ENCODE assay signal across 13 mouse cellular contexts in genomic region chr1:135195907-135196440, GRCm38 (mm10). TPM values are rescaled to one million over a fixed set of nuclear protein-coding genes. Genes with fewer than 3 reads are reported as not detected.
DNase-seq lines count a peak whose midpoint lies in the region; ATAC-seq and TF ChIP-seq lines count a peak whose summit lies in the region.
"Had no signal": no experiment of that assay in that cellular context is flagged by ENCODE, and none has a peak within 500 bp of the region (broad histone marks: within the 10 kb centered on the region; RNA-seq: fewer than 3 reads in every experiment).

No protein-coding gene starts in this region.

- H3K9me3 ChIP-seq in forebrain, embryonic 11.5 days (ENCODE audit: control insufficient read depth, low read length): no peaks in the 10 kb centered on the region
- H3K9me3 ChIP-seq in forebrain, postnatal 0 days (ENCODE audit: low read length): no peaks in the 10 kb centered on the region
- no peaks in the 10 kb centered on the region for H3K9me3 ChIP-seq in stomach, embryonic 15.5 days
- no peaks in the 10 kb centered on the region for H3K9me3 ChIP-seq in limb, embryonic 10.5 days (replicated peaks)
- H3K9me3 ChIP-seq: embryonic facial prominence, embryonic 12.5 days; liver, embryonic 15.5 days had no signal

- H3K36me3 ChIP-seq in forebrain, embryonic 11.5 days (ENCODE audit: control insufficient read depth, insufficient read depth, low read length): no peaks in the 10 kb centered on the region
- no peaks in the 10 kb centered on the region for H3K36me3 ChIP-seq in forebrain, postnatal 0 days (ENCODE audit: insufficient read depth)
- H3K36me3 ChIP-seq in stomach, embryonic 15.5 days: no peaks in the 10 kb centered on the region
- H3K36me3 ChIP-seq in limb, embryonic 10.5 days: no peaks in the 10 kb centered on the region
- H3K36me3 ChIP-seq: embryonic facial prominence, embryonic 12.5 days; liver, embryonic 15.5 days had no signal

- no peak overlapping the region for H3K4me3 ChIP-seq in forebrain, embryonic 11.5 days (ENCODE audit: low read depth, low read length)
- H3K4me3 ChIP-seq in forebrain, postnatal 0 days (ENCODE audit: low read depth, low read length): no peak overlapping the region
- H3K4me3 ChIP-seq in stomach, embryonic 15.5 days (replicated peaks): no peak overlapping the region
- no peak overlapping the region for H3K4me3 ChIP-seq in limb, embryonic 10.5 days
- H3K4me3 ChIP-seq: embryonic facial prominence, embryonic 12.5 days; liver, embryonic 15.5 days had no signal

- WGBS in forebrain, embryonic 11.5 days: 85% methylated on average over 6 of the region's 6 CpGs
- WGBS in forebrain, postnatal 0 days: 88% methylated on average over 6 of the region's 6 CpGs
- WGBS in stomach, embryonic 15.5 days: 66% methylated on average over 6 of the region's 6 CpGs
- WGBS in limb, embryonic 10.5 days: 81% methylated on average over 6 of the region's 6 CpGs

- H3K27me3 ChIP-seq in forebrain, embryonic 11.5 days (ENCODE audit: control insufficient read depth, insufficient read depth, low read length): no peaks in the 10 kb centered on the region
- H3K27me3 ChIP-seq in forebrain, postnatal 0 days (ENCODE audit: insufficient read depth, low read length): no peaks in the 10 kb centered on the region
- no peaks in the 10 kb centered on the region for H3K27me3 ChIP-seq in stomach, embryonic 15.5 days (replicated peaks)
- no peaks in the 10 kb centered on the region for H3K27me3 ChIP-seq in limb, embryonic 10.5 days (ENCODE audit: low read depth, poor library complexity, severe bottlenecking)
- H3K27me3 ChIP-seq: embryonic facial prominence, embryonic 12.5 days had no signal

- no peak overlapping the region for H3K27ac ChIP-seq in forebrain, embryonic 11.5 days (ENCODE audit: low read depth, low read length)
- no peak overlapping the region for H3K27ac ChIP-seq in forebrain, postnatal 0 days (ENCODE audit: low read depth, low read length)
- H3K27ac ChIP-seq in stomach, embryonic 15.5 days: peak overlapping the region; percentile 61; the same call in 1 of the 2 replicates
- H3K27ac ChIP-seq in limb, embryonic 10.5 days: no peak overlapping the region; the same call in 1 of the 2 replicates
- H3K27ac ChIP-seq: embryonic facial prominence, embryonic 12.5 days; liver, embryonic 15.5 days had no signal

- peaks cover 12% of the 10 kb centered on the region for H3K4me1 ChIP-seq in forebrain, embryonic 11.5 days (replicated peaks; ENCODE audit: control insufficient read depth, insufficient read depth, low read length)
- H3K4me1 ChIP-seq in forebrain, postnatal 0 days (ENCODE audit: insufficient read depth): no peaks in the 10 kb centered on the region
- H3K4me1 ChIP-seq in stomach, embryonic 15.5 days: peaks cover 21% of the 10 kb centered on the region
- peaks cover 28% of the 10 kb centered on the region for H3K4me1 ChIP-seq in limb, embryonic 10.5 days

- no peak overlapping the region for H3K9ac ChIP-seq in forebrain, embryonic 11.5 days (ENCODE audit: low read length)
- H3K9ac ChIP-seq in forebrain, postnatal 0 days: no peak overlapping the region
- H3K9ac ChIP-seq in stomach, embryonic 15.5 days: no peak overlapping the region
- H3K9ac ChIP-seq: embryonic facial prominence, embryonic 12.5 days; liver, embryonic 15.5 days had no signal

- ATAC-seq in forebrain, embryonic 11.5 days (replicated peaks; ENCODE audit: low FRiP score): no peak
- no peak for ATAC-seq in forebrain, postnatal 0 days
- ATAC-seq in stomach, embryonic 15.5 days (ENCODE audit: insufficient read depth, low FRiP score, low read depth): no peak
- no peak for ATAC-seq in inflammation-experienced regulatory T-cells, adult 6 months

- H3K4me2 ChIP-seq in forebrain, embryonic 11.5 days (ENCODE audit: low read depth, low read length, severe bottlenecking): no peak overlapping the region
- no peak overlapping the region for H3K4me2 ChIP-seq in forebrain, postnatal 0 days (ENCODE audit: low read depth)
- H3K4me2 ChIP-seq in stomach, embryonic 15.5 days: no peak overlapping the region
- H3K4me2 ChIP-seq: embryonic facial prominence, embryonic 12.5 days; liver, embryonic 15.5 days; midbrain, embryonic 11.5 days had no signal

- peak; percentile 43 for DNase-seq in forebrain, embryonic 11.5 days (ENCODE audit: low spot score)
- DNase-seq in forebrain, postnatal 0 days: no peak
- DNase-seq in lung, postnatal 25 days (ENCODE audit: low spot score): peak; percentile 26
- DNase-seq in lung, postnatal 14 days: no peak
- peak; percentile 53 for DNase-seq in gastrocnemius, postnatal 10 days
- no peak for DNase-seq in limb, embryonic 10.5 days (ENCODE audit: low spot score)

- no peak for TF ChIP-seq CTCF in forebrain, postnatal 0 days (IDR thresholded peaks at IDR 0.05; ENCODE audit: low read depth)

RNA-seq across cellular contexts. Expression of gene Gpr37l1, which starts 28.5 kb away (rescaled TPM):
- not detected in 2 replicates for polyA plus RNA-seq in forebrain, embryonic 11.5 days (2014; fragmentation: Nextera tagmentation; extraction: Ambion mirVana)
- total RNA-seq in forebrain, postnatal 0 days (2014; rRNA removed): 5.9 and 11.2 TPM in 2 replicates
- 5.3 and 7.6 TPM in 2 replicates for polyA plus RNA-seq in forebrain, postnatal 0 days (2015; fragmentation: Nextera tagmentation; extraction: Ambion mirVana)
- 1 to 10 TPM; 2.0 to 2.6 TPM for total RNA-seq in gastrocnemius, postnatal 10 days (2021)
- polyA plus RNA-seq in stomach, embryonic 15.5 days (2015; fragmentation: Nextera tagmentation; extraction: Ambion mirVana): 0.35 and 0.78 TPM in 2 replicates
- not detected for polyA plus RNA-seq in inflammation-experienced regulatory T-cells, adult 6 months (2017; shearing (Covaris generic))
- polyA plus RNA-seq in limb, embryonic 10.5 days (2016; fragmentation: Nextera tagmentation; extraction: Ambion mirVana): not detected in 2 replicates
- total RNA-seq: neutrophil, adult 5-6 weeks had no signal
- polyA plus RNA-seq: C2C12; embryonic facial prominence, embryonic 12.5 days; liver, embryonic 15.5 days; midbrain, embryonic 11.5 days had no signal

RNA-seq across cellular contexts. Expression of gene Arl8a, which starts 49.4 kb away (rescaled TPM):
- 67.9 and 73.5 TPM in 2 replicates for polyA plus RNA-seq in forebrain, embryonic 11.5 days (2014; fragmentation: Nextera tagmentation; extraction: Ambion mirVana)
- total RNA-seq in forebrain, postnatal 0 days (2014; rRNA removed): 315 and 344 TPM in 2 replicates
- polyA plus RNA-seq in forebrain, postnatal 0 days (2015; fragmentation: Nextera tagmentation; extraction: Ambion mirVana): 428 and 457 TPM in 2 replicates
- total RNA-seq in gastrocnemius, postnatal 10 days (2021): 10 to 100 TPM; 32.3 to 39.9 TPM
- 54.9 and 55.4 TPM in 2 replicates for polyA plus RNA-seq in stomach, embryonic 15.5 days (2015; fragmentation: Nextera tagmentation; extraction: Ambion mirVana)
- polyA plus RNA-seq in inflammation-experienced regulatory T-cells, adult 6 months (2017; shearing (Covaris generic)): 10 to 100 TPM; 10.6 to 19.4 (median 14.2) TPM
- polyA plus RNA-seq in limb, embryonic 10.5 days (2016; fragmentation: Nextera tagmentation; extraction: Ambion mirVana): 32.7 and 42.2 TPM in 2 replicates

Comparison
In these comparisons a context has a peak if more than half of its experiments do, and no peak if none do; other contexts are left out.
1. DNase-seq: peak in forebrain, embryonic 11.5 days (single experiment), lung, postnatal 25 days (single experiment) and gastrocnemius, postnatal 10 days (single experiment); none in forebrain, postnatal 0 days (single experiment), lung, postnatal 14 days (single experiment) and limb, embryonic 10.5 days (single experiment).